Mouse (Mus musculus) heart, postnatal 10 days (tissue): ENCODE measurements at regions not wholly inside any gene's neighbourhood (a gene's known extent, or its start where the extent isn't known, plus 50 kb on each side); places are given as distances from the start of the nearest gene placed in this dataset.

ENCODE experiments used
- DNase-seq, 2 experiments: peaks; one replicate each; pipeline ENCODE4 v3.0.0; 2021
- intact Hi-C: fragments of 180-260 bp; cut with DNase I; formaldehyde crosslinking; loops from one replicate; pipeline ENCODE4 v1.15.1; 2025

DNA sequence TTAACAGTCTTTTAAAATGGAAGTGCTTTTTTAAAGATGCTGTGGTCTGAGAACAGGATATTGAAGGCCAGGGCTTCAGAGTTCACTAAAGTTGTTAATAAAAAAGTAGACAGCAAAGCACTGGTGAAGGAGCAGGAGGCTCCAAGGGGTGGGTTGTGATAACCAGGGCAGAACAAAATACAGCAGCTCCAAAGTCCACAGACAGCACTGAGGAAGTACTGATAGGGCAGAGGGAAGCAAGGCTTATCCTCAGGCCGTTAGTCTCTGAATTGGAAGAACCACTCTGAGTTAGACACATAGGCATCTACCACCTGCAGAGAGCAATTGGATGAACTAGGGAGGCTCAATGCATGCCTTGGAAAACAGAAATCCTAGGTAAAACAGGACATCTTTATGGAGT is 62.1 kb downstream of the P2ry1 start:
- no peak for DNase-seq
- intact Hi-C loops = no loop called here

DNA sequence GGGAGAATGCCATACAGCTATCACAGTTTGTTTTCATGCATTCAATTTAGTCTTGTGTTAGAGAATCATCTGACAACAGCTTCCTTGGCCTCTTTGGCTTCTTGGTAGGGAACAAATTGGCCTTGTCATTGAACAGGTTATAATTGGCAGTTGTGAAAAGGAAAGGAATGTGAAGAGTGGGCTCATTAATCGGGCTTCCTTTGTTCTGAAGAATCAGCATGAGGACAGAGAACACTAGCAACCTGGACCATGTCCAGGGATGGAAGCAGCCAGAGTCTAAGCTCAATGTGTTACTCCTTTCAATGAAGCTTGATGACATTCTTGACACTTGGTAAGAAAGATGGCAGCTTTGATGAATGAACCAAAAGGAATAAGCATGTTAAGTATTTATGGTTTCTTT is 64.5 kb downstream of the P2ry1 start:
- intact Hi-C loops = no loop called here

DNA sequence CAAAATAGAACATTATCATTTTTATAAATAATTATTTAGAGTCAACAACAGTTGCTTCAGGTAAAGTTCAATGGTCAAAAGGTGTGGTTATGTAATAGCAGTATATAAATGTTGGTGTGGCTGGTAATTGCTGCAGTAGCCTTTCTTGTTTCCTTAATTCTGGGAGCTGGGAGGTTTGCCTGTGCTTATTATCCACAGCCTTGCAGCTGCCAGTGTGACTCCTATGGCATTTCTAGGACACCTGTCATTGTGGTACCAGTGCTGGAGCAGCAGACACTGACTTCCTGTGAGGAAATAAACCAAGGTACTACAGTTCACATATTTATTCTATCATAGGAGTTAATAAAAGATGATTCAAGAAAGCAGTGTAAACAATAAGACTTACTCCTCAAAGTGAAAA is 65.6 kb downstream of the P2ry1 start:
- intact Hi-C loops = no loop called here
- DNase-seq = no peak

More for the DNA sequence above, 64.5 kb downstream of the P2ry1 start:
- no peak for DNase-seq

DNA sequence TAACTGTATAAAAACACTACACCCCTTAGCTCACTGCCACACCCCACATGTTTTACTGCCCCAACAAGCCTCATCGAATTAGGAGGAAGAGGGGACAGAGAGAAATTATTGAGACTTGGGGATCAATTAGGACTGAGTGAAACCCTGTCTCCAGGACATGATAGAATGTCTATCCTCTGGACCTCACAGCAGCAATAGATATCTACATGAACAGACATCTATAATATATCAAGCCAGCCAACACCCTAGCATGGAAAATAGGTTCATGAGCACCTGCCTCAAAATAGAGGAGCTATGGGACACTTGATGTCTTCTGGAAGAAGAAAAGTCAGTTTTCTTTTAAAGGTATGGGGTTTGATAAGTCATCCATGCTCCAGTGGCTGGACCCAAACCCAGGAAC is 68.4 kb downstream of the P2ry1 start:
- intact Hi-C loops = no loop called here
- DNase-seq = no peak

- intact Hi-C loops = no loop called here
- DNase-seq = peak; percentile 29 to 30
Measured at GRCm38 (mm10) chr3:61072330-61072729, 69.7 kb downstream of the P2ry1 start.

DNA sequence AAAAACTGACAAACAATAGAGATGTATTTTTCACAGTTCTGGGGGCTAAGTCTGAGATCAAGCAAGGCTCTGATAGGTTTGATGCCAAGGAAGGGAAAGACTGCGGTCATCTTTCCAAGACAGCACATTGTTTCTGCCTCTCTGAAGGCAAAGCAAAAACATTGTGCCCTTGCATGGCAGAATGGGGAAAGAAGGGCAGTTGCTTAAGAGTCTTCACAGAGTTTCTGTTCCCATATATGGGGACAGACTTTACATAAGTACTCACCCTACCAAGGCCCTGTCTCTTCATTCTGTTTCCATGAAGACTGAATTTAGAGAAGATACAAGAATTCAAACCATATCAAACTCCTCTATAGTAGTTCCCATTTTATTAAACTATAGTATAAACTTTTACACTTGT is 70.5 kb downstream of the P2ry1 start:
- DNase-seq = no peak
- intact Hi-C loops = no loop called here

DNA sequence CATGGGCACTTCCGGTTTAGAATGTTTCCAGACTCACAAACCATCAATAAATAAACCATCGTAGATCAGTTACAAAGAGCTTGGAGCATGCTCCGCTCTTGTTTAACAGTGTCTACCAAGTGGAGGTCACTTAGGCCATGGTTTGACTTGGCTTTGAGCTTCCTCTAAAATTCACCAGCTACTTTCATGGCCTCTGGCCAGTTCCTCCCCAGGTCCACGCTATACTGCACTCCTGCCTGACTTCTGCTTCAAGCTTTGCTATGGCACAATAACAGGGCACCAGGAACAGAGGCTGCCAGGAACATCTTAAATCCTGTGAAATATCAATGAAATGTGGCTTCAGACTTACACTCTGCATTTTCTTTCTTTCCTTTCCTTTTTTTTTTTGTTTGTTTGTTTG is 71.2 kb downstream of the P2ry1 start:
- no peak for DNase-seq
- intact Hi-C loops = no loop called here

- intact Hi-C loops = no loop called here
- no peak for DNase-seq
Measured at GRCm38 (mm10) chr3:61075839-61076238, 73.2 kb downstream of the P2ry1 start.

GRCm38 (mm10) chr3:61089931-61090330 is 87.3 kb downstream of the P2ry1 start:
- DNase-seq = no peak
- intact Hi-C loops = no loop called here

- no peak for DNase-seq
- intact Hi-C loops = no loop called here
Measured at GRCm38 (mm10) chr3:61092031-61092430, 89.4 kb downstream of the P2ry1 start.

- no peak for DNase-seq
- intact Hi-C loops = no loop called here
Measured at GRCm38 (mm10) chr3:61116364-61116763, 113.8 kb downstream of the P2ry1 start.

- intact Hi-C loops = no loop called here
- DNase-seq = no peak
Measured at GRCm38 (mm10) chr3:61133096-61133495, 130.5 kb downstream of the P2ry1 start.

DNA sequence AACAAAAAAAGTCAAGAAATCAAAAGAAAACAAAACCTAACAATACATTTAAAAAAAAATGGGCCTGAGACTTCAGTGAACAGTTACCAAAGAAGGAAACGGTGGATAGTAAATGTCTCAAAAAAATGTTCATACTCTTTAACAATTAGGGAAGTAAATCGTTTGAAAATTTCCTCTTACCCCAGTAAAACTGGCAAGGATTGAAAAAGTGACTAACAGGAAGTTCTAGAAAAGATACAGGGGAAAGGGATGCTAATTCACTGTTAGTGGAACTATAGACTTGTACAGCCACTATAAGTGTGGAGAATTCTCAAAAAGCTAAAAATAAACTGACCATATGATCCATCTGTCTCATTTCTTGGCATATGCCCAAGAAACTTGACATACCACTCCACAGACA is 151.5 kb downstream of the P2ry1 start:
- intact Hi-C loops = no loop called here
- no peak for DNase-seq

- intact Hi-C loops = no loop called here
- DNase-seq = no peak
Measured at GRCm38 (mm10) chr3:61159811-61160210, 157.2 kb downstream of the P2ry1 start.

GRCm38 (mm10) chr3:61161384-61161783 is 158.8 kb downstream of the P2ry1 start:
- intact Hi-C loops = no loop called here
- DNase-seq = no peak

DNA sequence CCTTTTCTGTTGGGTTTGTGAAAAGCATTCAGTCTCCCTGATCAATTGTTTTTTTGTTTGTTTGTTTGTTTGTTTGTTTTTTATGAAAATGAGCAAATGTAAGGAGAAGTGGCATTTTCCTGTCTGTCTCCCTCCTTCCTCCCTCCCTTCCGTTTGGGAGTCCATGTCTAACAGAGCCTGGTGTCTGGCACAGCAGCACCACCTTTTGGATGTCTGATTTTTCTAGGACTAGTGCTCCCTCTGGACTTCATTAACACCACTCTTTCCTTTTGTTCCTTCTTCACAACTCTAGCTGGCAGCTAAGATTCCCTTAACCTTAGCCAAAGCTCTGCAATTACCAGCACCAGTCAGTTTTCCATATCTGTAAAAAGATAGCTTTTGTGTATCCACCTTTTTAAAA is 175.6 kb upstream of the Rap2b start:
- intact Hi-C loops = loop anchor here (5.0 kb wide), 1 partner anchor 418 kb away; no protein-coding TSS in a partner anchor

GRCm38 (mm10) chr3:61188662-61189061 is 172.8 kb upstream of the Rap2b start:
- DNase-seq = no peak

More for the DNA sequence above, 175.6 kb upstream of the Rap2b start:
- peak; percentile 33 to 53 for DNase-seq

GRCm38 (mm10) chr3:61216562-61216961 is 144.9 kb upstream of the Rap2b start:
- intact Hi-C loops = no loop called here
- no peak for DNase-seq

More at GRCm38 (mm10) chr3:61188662-61189061, 172.8 kb upstream of the Rap2b start:
- intact Hi-C loops = loop anchor here (5.0 kb wide), 1 partner anchor 421 kb away; no protein-coding TSS in a partner anchor

GRCm38 (mm10) chr3:61224505-61224904 is 136.9 kb upstream of the Rap2b start:
- no peak for DNase-seq

DNA sequence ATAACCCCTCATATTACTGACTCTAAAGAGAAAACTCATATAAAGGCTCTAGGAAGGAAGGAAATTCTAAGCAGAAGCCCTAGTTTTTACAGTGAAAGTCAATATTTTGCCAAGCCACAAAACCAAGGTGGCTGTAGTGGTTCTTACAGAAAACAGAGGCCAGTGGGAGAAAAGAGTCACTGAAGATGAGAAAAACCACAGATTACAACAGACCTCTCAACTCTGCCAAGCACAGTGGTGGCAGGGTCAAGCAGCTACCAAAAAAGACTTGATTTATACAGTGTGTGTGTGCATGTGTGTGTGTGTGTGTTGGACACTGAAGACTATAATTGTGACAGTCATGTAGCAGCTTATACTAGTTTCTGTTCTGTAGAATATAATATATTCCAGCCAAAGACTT is 136.4 kb upstream of the Rap2b start:
- intact Hi-C loops = no loop called here
- no peak for DNase-seq

More at GRCm38 (mm10) chr3:61224505-61224904, 136.9 kb upstream of the Rap2b start:
- intact Hi-C loops = no loop called here

DNA sequence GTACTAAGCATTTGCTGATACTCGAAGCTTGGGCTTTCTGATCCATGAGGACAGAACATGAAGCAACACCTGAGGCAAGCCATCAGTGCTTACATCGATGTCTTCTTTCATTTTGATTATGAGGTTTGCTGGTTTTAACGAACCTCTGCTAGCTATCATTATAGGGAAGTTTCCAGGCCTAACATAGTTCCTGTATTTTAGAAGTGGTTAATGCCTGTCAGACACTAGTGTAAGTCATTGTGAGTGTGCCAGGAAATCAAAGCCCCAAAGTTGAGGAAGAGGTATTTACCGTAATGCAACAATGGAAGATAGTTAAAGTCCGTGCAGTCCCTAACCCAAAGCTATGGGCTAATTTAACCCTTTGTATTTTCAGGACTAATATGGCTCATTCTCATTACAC is 120.1 kb upstream of the Rap2b start:
- DNase-seq = no peak
- intact Hi-C loops = loop anchor here (10.0 kb wide), 2 partner anchors 593 to 953 kb away; no protein-coding TSS in a partner anchor

DNA sequence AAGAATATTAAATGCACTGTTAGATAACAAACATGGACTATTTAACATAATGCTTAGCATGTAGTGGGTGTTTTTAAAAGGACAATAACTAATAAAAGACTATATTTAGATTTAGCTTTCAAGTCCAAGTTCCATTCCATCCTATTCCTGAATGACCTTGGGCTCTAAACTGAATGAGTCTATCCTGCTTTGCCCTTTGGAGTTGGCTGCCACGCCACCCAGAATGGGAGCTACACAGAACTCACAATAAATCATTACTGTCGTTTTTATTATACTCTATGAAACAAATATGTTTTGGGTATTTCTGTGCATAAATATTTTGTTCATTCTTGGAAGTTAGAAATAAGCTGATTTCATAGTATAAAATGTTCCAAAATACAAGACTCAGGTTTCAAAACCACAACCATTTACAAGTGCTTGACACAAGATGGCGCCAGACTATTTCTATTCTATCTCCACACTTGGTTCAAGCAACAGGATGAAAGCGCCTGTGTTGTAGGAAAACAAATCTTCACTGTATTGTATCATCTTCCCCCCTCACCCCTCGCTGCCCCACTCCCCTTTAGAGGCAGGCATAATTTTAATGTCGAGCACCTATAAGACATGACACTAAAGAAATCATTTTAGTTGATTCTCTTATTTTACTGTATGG is 117.4 kb upstream of the Rap2b start:
- intact Hi-C loops = loop anchor here (2.0 to 10.0 kb wide), 3 partner anchors 591 to 1215 kb away; no protein-coding TSS in a partner anchor
- peak; percentile 40 to 65 for DNase-seq

DNA sequence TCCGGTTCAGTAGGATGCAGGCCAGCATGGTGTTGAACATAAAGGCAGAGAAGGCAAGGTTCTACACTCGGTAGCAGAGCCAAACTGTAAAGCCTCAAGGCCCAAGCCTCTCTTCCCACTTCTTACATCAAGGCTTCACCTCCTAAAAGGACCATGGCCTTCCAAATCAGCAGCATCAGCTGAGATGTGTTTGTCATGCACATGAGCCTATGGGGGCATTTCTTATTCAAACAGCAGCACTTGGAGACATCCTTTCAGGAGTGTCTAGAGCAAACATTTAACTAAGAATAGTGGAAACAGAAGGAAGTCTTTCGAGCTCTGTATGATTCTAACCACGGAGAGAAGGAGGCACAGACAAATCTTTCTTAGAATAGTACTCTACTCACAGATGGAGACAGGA is 115.0 kb upstream of the Rap2b start:
- DNase-seq = no peak
- intact Hi-C loops = loop anchor here (10.0 kb wide), 2 partner anchors 588 to 948 kb away; no protein-coding TSS in a partner anchor
